Mouse (Mus musculus): ENCODE data around the gene Mettl25.
A peak's percentile ranks its signal among the peaks of the same experiment; 100 is the strongest.

The Mettl25 gene

DNA sequence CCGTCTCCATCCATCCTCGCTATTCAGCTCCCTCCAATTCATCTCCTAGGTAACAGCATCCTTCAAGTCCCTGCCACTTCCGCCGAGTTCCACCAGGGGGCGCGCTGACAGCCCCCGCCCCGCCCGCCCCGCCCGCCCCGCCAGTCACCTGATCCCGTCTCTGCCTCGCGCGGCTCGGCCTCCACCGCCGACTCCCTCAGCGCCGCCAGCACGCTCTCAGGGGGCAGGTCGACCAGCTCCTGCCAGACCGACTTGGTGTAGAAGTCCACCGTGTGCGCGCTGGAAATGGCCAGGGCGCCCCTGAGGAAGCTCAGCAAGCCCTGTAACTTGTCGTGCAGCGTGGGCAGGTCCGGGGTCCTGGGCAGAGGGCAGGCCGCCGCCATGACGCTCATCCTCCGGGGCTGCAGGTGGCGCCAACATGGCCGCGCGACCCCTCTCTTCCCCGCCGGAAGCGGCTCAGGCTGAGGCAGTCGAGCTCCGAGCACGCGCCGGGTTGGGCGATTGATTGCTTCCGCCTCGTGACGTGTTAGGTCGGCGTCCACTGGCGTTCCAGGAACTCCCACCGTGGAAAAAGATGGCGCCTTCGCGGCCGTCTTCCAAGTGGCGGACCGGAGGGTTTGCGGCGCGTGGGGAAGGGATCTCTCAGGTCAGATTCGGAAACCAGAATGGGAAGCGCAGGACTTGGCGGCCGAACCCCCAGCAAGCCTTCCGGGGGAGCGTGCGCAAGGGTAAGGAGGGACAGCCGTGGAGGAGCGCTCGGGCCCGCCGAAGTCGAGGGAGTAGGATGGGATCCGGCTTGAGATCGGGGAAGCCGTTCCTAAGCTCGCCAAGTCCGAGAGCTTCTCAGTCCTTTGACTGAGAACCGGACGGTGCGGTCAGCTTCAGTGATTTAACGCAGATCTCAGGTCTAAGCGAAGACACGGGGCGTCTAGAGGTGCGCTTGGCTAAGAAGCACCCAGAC, at the start of gene Mettl25, which contains the start of gene Ccdc59:
TSS of gene Mettl25 (minus strand) at position 453 of the 961 bp plus-strand sequence.
TSS of gene Ccdc59 (plus strand) at position 140 of the 961 bp plus-strand sequence.
- peak; percentile 79 for DNase-seq (ENCODE audit: extremely low read depth, low read depth)

DNA sequence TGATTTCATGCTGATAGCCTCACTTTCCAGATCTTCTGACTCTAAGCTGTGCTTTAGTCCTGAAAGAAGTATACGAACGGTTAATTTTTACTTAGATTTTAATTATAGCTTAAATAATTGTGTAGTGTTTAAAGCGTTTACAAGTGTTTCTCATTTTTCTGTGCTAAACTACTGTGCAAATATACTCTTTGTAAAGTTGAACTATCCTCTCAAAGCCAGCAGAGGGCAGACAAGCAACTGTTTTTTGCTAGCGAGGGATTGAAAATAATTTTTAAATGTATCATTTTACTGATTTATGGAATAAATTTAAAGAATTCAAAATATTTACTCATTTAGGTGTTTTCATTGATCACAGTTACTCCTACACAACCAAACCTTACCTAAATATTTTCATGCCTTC, 26.1 kb upstream of the Mettl25 start:
- peak; percentile 11 for DNase-seq (ENCODE audit: extremely low read depth, low read depth)

DNA sequence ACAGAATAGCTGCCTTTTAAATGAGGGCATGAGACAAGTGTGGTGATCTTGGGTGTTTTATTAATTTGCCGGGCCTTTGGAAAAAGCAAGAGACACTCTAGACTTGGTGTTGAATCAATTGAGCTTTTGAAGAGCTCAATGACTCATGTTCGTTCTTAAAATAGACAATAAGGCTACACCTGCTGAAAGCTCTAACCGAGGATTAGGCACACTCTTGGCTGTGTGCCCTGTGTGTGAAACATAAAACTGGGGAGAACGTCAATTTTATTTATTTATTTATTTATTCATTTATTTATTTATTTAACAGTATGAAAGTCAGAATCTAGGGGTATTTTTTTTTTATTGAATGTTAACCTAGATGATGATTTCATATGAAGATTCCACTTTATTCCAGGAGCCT, 10.0 kb upstream of the Mettl25 start:
- no peak for DNase-seq (ENCODE audit: extremely low read depth, low read depth)

DNA sequence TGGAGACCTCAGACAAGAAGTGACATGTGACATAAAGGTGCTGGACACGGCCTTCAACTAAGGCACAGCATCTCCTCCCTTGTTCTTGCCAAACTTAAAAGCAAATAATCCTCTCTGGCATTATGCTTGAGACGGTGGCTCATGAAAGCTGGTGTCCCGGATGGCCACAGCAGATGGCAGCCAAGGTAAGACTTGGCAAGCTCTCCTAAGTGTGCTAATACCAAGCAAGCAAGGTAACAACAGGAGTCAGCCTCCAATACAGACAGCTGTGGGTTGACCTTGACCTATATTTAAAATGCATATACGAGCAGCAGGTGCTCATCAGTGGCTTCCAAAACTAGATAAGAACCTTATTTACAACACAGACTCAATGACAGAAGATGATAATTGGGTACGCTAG, 9.1 kb upstream of the Mettl25 start:
- no peak for DNase-seq (ENCODE audit: extremely low read depth, low read depth)

DNA sequence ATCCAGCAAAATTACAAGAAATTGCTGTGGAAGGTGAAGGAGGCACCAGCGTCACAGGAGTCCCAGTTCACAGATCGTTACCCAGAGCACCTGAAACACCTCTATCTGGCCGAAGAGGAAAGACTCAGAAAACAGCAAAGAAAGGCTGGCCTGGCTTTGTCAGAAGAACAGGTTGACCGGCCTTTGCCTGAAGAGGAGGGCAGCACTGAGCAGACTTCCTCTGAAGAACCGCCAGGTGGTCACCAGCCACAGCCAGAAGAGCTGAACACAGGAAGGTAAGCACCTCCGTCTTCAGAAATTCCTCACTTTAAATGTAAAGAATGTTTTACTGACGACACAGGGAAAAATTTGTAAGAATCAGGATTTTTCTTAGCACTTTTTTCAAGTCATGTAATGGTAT, 1.4 kb upstream of the Mettl25 start:
- DNase-seq (ENCODE audit: extremely low read depth, low read depth) = no peak

DNA sequence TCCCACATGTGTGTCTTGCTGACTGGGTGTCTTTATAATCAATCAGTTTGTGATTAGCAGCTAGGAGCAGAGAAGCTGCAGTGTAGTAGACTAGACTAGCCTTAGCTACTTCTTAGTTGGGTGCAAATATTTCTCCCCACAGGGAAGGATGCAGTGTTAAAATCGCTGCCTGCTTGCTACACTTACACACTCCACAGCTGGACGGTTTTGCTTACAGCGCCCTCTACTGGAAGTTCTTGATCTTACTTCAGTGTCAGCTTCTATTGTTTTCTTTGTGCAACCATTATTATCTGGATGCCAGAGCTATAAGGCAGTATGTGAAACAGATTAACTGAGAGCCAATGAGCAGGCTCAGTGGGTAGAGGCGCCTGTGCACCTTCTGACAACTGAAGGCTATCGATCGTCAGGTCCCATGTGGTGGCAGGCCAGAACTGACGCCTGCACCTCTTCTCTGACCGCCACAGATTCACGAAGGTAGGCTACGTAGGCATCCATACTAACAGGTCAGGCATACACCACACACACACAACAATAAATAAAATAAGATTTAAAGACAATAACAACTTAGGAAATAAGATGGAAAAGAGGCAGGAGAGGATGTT, 6.5 kb downstream of the Mettl25 start:
- peak; percentile 51 for DNase-seq (ENCODE audit: extremely low read depth, low read depth)

DNA sequence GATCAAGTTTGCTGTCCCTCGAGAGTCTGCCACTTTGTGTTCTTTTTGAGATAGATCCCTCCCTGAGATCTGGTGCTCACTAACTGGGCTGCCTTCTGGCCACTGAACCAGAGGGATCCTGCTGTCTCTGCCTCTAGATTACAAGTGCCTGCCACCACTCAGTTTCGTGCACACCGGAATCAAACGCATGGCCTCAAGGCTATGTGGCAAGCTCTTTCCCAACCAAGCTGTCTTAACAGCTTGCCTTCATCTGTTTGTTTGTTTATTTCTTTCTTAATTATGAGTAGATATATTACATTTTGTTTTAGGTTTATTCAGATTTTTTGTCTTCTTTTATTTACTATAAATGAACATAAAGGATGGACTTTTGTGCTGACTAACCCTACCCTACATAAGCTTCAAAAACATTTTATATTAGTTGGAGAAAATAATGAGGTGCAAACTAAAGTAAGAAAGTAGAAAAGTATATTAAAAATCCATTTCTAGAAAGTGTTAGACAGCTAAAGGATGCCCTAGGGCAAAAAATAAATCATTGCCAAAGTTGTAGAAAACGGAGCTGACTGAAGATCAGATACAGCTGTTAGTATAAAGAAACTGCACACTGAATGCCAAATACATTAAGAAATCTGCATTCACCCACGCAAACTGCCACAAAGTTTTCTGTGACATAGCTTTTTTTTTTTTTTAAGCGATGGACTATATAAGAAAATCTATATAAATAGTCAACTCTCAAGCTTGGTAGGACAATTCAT, 34.7 kb downstream of the Mettl25 start:
- no peak for DNase-seq (ENCODE audit: extremely low read depth, low read depth)

DNA sequence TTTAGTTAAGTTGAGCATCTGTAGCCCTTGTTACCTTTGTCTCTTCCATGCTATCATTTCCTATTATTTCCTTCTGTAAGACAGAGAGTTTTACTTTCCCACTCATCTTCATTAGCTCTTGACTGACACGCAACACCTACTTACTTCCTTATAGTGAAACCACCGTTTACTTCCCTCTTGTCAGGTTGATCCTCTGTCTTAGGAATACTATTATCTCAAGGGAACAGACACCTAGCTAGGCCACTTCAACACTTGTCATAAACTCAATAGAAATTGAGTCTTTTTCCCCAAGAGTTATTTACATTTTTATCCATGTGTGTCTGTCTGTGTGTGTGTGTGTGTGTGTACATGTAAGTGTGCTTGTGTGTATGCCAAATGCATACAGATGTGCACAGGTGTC, 37.7 kb downstream of the Mettl25 start:
- DNase-seq (ENCODE audit: extremely low read depth, low read depth) = peak; percentile 54

DNA sequence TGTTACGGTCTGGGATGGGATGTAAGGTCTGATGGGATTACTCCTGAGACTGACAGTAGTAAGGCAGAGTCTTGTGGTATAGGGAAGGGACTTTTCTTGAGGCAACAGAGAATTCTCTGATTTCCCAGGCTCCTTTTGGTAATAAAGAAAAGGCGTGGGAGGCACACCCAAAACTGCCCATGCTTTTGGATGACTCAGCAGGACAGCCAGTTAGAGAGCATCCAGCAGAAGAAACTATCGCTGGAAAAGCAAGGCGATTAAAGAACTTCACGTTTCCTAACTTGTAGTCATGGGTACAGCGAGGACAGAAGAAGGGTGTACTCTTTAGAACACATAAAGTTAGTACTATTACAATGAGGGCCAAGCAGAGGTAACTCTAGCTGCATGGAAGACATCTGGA, 39.0 kb downstream of the Mettl25 start:
- no peak for DNase-seq (ENCODE audit: extremely low read depth, low read depth)

DNA sequence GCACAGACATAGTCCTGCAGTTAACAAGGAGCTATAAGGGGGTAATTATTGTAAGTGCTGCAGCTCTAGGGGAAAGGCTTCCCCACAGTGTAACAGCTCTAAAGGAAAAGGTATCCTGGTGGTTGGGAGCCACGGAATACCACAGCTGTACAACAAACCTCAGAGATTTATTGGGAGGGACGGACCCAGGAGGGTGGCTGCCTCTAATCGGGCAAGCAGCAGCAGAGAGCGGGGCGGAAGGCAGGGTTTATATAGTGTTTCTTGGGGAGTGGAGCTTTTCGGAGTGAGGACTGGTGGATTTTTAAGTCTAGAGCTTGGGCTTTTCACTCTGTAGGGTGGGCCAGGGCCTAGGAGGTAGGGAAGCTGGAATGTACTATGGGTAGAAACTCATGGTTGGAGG, 40.0 kb downstream of the Mettl25 start:
- no peak for DNase-seq (ENCODE audit: extremely low read depth, low read depth)

DNA sequence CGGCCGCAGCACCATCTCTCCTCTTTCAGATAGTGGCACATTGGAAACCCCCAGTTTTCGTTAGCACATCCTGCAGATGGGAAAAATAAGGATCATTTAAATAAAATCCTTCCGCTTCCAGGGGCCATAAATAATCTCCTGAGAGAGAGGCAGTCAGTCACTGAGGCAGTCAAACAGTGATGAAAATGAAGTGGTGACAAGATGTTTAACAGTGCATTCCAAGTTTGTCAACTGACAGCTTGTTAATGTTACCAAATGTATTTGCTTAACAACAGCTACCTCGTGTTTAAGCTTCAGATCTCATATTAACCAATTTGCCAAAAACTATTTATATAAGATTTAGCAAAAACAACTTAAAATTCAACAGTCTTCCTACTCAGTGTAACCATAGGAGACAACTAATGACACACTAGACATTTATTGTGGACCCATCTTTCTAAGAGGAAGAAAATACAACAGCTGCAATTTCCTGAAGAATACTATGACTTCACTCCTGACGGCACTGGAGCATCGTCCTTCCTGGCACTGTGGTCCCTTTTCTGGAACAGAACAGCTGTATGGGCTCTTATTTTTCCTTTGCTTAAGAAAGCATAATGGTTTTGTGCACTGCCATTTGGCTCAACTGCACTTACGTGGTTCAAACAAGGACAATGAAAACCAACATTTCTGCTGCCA, 43.8 kb downstream of the Mettl25 start:
- DNase-seq (ENCODE audit: extremely low read depth, low read depth) = no peak

DNA sequence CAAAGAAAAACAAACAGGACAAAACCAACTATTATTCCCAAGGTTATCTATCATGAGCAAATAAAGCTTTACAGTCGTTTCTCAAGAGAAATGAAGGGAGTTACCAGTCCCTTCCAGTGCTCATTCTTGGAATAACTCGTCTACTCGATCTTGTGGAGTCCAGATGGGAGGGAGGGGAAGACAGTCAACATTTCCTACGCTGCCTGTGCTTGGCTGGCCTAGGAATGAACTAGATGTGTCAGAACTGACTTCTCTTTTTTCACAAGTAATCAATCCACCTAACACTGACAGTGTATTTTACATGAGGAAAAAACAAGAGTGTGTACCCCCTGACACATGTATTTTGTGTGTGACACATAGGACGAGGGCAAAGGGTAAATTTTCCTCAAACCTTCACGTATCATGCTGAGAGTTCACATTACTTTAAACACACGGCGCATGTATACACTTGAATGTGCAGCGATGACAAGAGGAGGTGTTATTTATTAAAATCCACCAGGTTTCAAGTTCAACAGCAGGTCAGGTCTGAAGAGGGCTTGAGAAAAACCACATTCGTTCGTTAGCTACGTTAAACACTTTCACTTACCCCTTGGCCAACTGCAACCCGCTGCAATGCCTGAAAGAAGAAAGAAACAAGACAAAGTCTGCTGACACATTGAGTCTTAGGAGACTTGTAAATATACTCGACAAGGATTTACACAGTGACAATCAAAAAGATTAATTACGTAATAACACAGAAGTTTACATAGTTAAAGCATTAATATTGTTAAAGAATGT, 47.2 kb downstream of the Mettl25 start:
- DNase-seq (ENCODE audit: extremely low read depth, low read depth) = no peak

DNA sequence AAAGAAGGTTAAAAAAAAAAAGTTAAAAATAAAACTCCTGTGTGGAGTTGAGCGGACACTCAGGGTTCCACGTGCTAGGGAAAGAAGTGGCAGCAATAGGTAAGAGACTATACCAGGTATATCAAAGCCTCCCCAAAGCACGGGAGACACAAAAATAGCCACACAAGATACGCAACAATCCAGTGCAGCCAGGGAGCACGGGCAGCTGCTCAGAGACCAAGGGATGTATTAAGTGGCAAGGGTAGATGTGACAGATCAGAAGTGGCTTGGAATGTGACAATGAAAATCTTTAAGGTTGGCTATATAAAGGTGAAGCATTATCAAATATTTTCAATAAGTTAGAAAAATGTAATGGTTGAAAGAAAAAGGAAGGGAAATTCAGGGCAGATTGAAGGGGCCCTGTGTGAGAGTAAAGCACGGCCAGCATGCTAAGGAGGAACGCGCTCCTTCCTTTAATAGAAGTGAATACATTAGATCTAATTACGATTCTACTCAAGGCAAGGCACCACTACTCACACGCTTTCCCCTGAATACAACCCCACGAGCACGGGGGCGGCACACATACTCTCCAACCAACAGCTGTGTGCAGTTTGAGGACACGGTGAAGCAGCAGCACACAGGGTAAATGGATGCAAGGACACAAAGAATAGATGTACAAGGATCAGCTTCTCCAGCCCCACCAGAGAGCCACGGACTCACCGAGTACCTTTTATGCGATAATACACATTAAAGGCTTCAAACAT, 52.3 kb downstream of the Mettl25 start:
- DNase-seq (ENCODE audit: extremely low read depth, low read depth) = no peak

DNA sequence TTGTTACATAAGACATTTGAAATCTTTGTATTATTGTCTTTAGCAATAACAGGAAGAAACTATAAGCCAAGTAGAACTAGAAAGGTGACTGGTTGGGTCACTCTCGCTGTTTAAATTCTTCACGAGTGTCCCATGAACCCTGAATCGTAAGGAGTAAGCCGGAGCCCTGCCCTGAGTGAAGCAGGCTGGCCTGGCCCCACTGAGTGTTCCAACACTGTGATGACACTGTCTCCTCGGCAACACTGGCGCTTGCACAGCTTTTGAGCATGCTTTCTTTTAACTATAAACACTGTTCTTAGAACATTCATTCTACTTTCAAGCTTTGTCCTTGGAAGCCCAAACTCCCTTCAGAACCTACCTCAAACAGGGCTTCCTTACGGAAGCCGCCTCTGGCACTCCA, 57.4 kb downstream of the Mettl25 start:
- no peak for DNase-seq (ENCODE audit: extremely low read depth, low read depth)

DNA sequence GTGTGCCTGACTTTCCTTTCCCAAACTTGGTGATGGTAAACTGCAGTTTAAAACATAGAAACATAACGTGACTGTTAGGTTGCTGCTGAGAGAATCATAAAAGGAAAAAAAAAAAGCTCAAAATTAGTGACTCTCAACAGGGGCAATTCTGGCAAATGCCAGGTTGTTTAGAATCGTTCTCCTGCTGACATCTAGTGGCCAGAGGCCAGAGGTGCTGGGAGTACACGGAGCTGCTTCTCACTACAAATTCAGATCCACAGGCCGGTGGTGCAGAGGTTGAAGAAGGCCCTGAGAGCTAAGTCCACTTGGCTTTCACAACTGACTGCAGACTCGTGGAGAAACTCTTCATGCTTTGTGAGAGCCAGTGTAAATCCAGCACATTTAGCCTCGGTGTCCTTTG, 66.8 kb downstream of the Mettl25 start:
- DNase-seq (ENCODE audit: extremely low read depth, low read depth) = peak; percentile 23

DNA sequence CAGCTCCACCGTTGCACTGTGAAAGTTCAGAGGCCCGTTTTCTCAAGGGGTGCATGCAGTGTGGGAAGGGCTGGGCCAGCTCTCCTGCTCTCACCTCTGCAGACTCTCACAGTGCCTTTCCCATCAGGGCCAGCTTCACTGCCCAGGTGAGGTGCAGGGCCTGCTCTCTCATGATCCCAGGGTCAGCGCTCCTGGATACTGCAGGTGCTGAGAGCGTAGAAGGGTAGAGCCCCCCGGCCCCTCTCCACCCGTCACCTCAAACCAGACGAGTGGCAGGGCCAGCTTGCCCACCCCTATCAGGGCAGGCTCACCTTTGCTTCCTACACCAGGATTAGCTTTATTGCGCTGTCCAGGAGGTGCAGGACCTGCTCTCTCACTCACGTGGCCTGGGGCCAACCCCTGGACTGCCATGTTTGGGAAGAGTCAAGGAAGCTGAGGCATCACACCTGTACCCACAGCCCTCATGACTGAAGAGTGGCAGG, 68.3 kb downstream of the Mettl25 start:
- DNase-seq (ENCODE audit: extremely low read depth, low read depth) = no peak

DNA sequence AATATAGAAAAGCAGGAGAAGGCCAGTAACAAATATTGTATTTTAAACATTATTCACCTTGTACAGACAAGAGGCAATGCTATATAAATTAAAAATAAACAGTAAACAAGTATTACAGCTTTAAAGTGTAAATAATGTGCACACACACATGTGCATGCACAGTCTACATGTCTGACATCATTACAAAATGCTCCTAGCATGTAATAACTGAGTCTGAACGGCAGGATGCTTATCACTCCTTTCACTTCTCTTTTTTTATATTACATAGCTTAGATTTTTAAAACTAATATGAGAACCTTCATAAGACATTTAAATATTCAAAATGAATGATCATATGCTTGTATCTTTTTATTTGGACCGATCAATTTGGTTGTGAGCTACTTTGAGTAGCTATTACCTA, 77.2 kb downstream of the Mettl25 start:
- no peak for DNase-seq (ENCODE audit: extremely low read depth, low read depth)

DNA sequence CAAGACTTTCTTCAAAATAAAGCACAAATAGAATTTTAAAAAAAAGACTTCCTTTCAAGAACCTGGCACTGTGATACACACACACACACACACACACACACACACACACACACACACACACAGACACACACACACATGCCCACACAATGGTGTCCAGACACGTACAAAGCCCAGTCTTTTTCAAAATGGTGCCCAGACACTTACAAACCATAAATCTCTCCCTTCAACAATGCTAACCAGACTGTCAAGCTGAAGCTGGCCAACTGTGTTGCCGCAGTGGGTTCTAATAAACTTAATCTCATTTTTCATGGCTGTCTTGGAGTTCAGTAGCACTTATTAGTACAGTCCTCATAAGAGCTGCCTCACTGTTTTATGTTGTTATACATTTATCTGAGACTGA, 80.7 kb downstream of the Mettl25 start:
- DNase-seq (ENCODE audit: extremely low read depth, low read depth) = no peak

DNA sequence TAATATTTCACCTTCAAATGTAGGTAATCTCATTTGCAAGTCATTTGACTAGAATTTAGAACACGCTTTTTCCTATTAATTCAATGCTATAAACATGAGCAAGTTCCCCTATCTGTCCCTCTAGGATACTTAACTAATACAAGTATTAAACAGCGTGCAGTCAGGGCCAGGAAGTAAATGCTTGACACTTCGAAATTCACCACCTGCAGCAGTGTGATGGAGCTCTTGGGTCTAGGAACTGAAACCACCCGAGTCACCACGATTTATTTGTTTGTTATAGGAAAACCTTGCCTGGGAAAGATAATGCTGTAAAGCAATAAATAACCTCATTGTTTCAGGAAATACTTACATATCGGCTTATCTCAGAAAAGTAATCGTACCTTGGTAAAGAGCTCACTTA, 81.1 kb downstream of the Mettl25 start:
- DNase-seq (ENCODE audit: extremely low read depth, low read depth) = no peak
